Mouse (Mus musculus): ENCODE results near the gene Tbc1d23.

Gene Tbc1d23

GRCm38 (mm10) chr16:57162841-57163240 lies 68.5 kb downstream of the Tbc1d23 start:
- DNase-seq (ENCODE audit: low spot score in 2 of 2), result no peak

- no peak for DNase-seq (ENCODE audit: low spot score in 2 of 2)
Measured at GRCm38 (mm10) chr16:57159835-57160234, 71.5 kb downstream of the Tbc1d23 start.

GRCm38 (mm10) chr16:57157728-57158127 lies 73.6 kb downstream of the Tbc1d23 start:
- DNase-seq (ENCODE audit: low spot score in 2 of 2), result no peak

- DNase-seq (ENCODE audit: low spot score in 2 of 2), result no peak
Measured at GRCm38 (mm10) chr16:57157076-57157475, 74.2 kb downstream of the Tbc1d23 start.

- no peak for DNase-seq (ENCODE audit: low spot score in 2 of 2)
Measured at GRCm38 (mm10) chr16:57155899-57156298, 75.4 kb downstream of the Tbc1d23 start.

GRCm38 (mm10) chr16:57151437-57151836 lies 79.9 kb downstream of the Tbc1d23 start:
- DNase-seq (ENCODE audit: low spot score in 2 of 2), result no peak

- no peak for DNase-seq (ENCODE audit: low spot score in 2 of 2)
Measured at GRCm38 (mm10) chr16:57144741-57145140, 86.6 kb downstream of the Tbc1d23 start.

- DNase-seq (ENCODE audit: low spot score in 2 of 2), result no peak
Measured at GRCm38 (mm10) chr16:57133611-57134010, 97.7 kb downstream of the Tbc1d23 start.

- no peak for DNase-seq (ENCODE audit: low spot score in 2 of 2)
Measured at GRCm38 (mm10) chr16:57132326-57132725, 99.0 kb downstream of the Tbc1d23 start.

- DNase-seq (ENCODE audit: low spot score in 2 of 2), result no peak
Measured at GRCm38 (mm10) chr16:57131544-57131943, 99.8 kb downstream of the Tbc1d23 start.

GRCm38 (mm10) chr16:57130752-57131400 lies 100.4 kb downstream of the Tbc1d23 start:
- no peak for DNase-seq (ENCODE audit: low spot score in 2 of 2)

- no peak for DNase-seq (ENCODE audit: low spot score in 2 of 2)
Measured at GRCm38 (mm10) chr16:57127825-57128224, 103.5 kb downstream of the Tbc1d23 start.

- DNase-seq (ENCODE audit: low spot score in 2 of 2), result no peak
Measured at GRCm38 (mm10) chr16:57126268-57126667, 105.0 kb downstream of the Tbc1d23 start.

GRCm38 (mm10) chr16:57122682-57123445 lies 108.4 kb downstream of the Tbc1d23 start:
- DNase-seq (ENCODE audit: low spot score in 2 of 2), result no peak

- DNase-seq (ENCODE audit: low spot score in 2 of 2), result peak in 1 of 2 experiments; percentile 57
Measured at GRCm38 (mm10) chr16:57121816-57122415, 109.4 kb downstream of the Tbc1d23 start.

GRCm38 (mm10) chr16:57120913-57121815 lies 110.1 kb downstream of the Tbc1d23 start, which contains the start of gene Tomm70a:
Gene Tomm70a (plus strand): TSS chr16:57121703.
- DNase-seq (ENCODE audit: low spot score in 2 of 2), result peak; percentile 89
